Mouse (Mus musculus) intestine, embryonic 15.5 days (tissue): Measurements from ENCODE around the gene Ufc1. TPM values are rescaled to one million over a fixed set of nuclear protein-coding genes. Genes with fewer than 3 reads are reported as not detected.

Experiments
- ATAC-seq: fragments of 200-750 bp; cut with Nextera tagmentation; 2 replicates; pipeline ENCODE4 v1.8.0; 2017; ENCODE audit warnings: moderate TSS enrichment, moderate library complexity
- H3K27ac ChIP-seq: fragments of 300-500 bp; sonication (generic); 2 replicates; pipeline ENCODE4 v1.5.1; 2015; ENCODE audit warnings: mild to moderate bottlenecking, inconsistent platforms
- H3K27me3 ChIP-seq: fragments of 300-500 bp; sonication (generic); replicated peaks from 2 replicates; pipeline ENCODE4 v1.6.1; 2015; ENCODE audit warnings: inconsistent platforms
- H3K36me3 ChIP-seq: fragments of 300-500 bp; sonication (generic); 2 replicates; pipeline ENCODE4 v1.6.1; 2015; ENCODE audit warnings: inconsistent platforms
- H3K4me1 ChIP-seq: fragments of 300-500 bp; sonication (generic); replicated peaks from 2 replicates; pipeline ENCODE4 v1.6.1; 2015; ENCODE audit warnings: inconsistent platforms
- H3K4me2 ChIP-seq: fragments of 300-500 bp; sonication (generic); replicated peaks from 2 replicates; pipeline ENCODE4 v1.6.1; 2015; ENCODE audit warnings: mild to moderate bottlenecking, inconsistent platforms
- H3K4me3 ChIP-seq: fragments of 300-500 bp; sonication (generic); replicated peaks from 2 replicates; pipeline ENCODE4 v1.5.1; 2015; ENCODE audit warnings: inconsistent platforms
- H3K9ac ChIP-seq: fragments of 300-500 bp; sonication (generic); 2 replicates; pipeline ENCODE4 v1.6.1; 2015; ENCODE audit warnings: inconsistent platforms
- H3K9me3 ChIP-seq: fragments of 300-500 bp; sonication (generic); 2 replicates; pipeline ENCODE4 v1.6.1; 2016; ENCODE audit warnings: inconsistent platforms
- WGBS: fragments of 180-500 bp; shearing (Covaris S2); methylation state at CpG from one replicate; pipeline ENCODE4 v1.1.7; 2015; 5-methylcytosine and 5-hydroxymethylcytosine counted together
- polyA plus RNA-seq: library from polyadenylated mRNA; unstranded; fragments of >200 nt; fragmentation: Nextera tagmentation; extraction: Ambion mirVana; gene quantifications from 2 replicates; pipeline ENCODE4 v1.2.1, GENCODE M21; 2015

The Ufc1 gene
- polyA plus RNA-seq, 1 experiment from 2014 or later, result 108 TPM

- Histone ChIP-seq H3K9me3 (no peaks in the 10 kb centered on the region), H3K4me3 (no peak overlapping the region), H3K9ac (no peak overlapping the region), H3K36me3 (peaks cover 27% of the 10 kb centered on the region), H3K27ac (no peak overlapping the region), H3K4me1 (peaks cover 16% of the 10 kb centered on the region), H3K4me2 (no peak overlapping the region), H3K27me3 (no peaks in the 10 kb centered on the region)
- WGBS, result 90% methylated on average over 14 of the region's 14 CpGs
- ATAC-seq, result no peak
Observed at GRCm38 (mm10) chr1:171276110-171276748, 18.6 kb downstream of the Ufc1 start.

GRCm38 (mm10) chr1:171275144-171275734 is 19.6 kb downstream of the Ufc1 start:
- H3K4me3 ChIP-seq, result no peak overlapping the region
- peaks cover 27% of the 10 kb centered on the region for H3K36me3 ChIP-seq
- H3K27ac ChIP-seq, result no peak overlapping the region
- H3K9me3 ChIP-seq, result no peaks in the 10 kb centered on the region
- peaks cover 14% of the 10 kb centered on the region for H3K4me1 ChIP-seq
- no peaks in the 10 kb centered on the region for H3K27me3 ChIP-seq
- H3K9ac ChIP-seq, result no peak overlapping the region
- 88% methylated on average over 11 of the region's 11 CpGs for WGBS
- no peak overlapping the region for H3K4me2 ChIP-seq
- no peak for ATAC-seq

GRCm38 (mm10) chr1:171274171-171274570 is 20.7 kb downstream of the Ufc1 start:
- H3K27ac ChIP-seq, result no peak overlapping the region
- no peak overlapping the region for H3K4me3 ChIP-seq
- no peak for ATAC-seq
- peaks cover 27% of the 10 kb centered on the region for H3K36me3 ChIP-seq
- H3K27me3 ChIP-seq, result no peaks in the 10 kb centered on the region
- WGBS, result 87% methylated on average over 12 of the region's 12 CpGs
- H3K9me3 ChIP-seq, result no peaks in the 10 kb centered on the region
- H3K9ac ChIP-seq, result no peak overlapping the region
- no peak overlapping the region for H3K4me2 ChIP-seq
- H3K4me1 ChIP-seq, result peaks cover 4% of the 10 kb centered on the region

DNA sequence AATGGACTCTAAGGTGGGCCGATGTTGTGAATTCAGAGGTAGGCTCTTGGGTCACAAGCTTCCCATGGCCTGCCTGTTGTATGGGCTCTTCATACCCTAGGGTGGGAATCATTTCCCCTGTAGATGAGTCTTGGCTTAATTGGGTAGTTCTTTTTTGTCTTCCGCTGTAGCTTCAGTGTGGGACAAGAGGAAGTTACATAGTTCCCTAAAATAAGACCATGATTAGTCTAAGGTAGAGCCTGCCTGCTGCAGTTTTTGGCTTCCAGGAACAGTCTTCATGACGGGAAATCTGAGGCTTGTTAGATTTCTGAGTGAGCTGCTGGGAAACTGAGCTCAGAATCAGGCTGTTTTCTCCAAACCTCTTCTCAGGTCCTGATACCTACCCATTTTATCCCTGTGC is 22.7 kb downstream of the Ufc1 start:
- H3K4me3 ChIP-seq, result no peak overlapping the region
- H3K4me1 ChIP-seq, result peaks cover 4% of the 10 kb centered on the region
- no peak overlapping the region for H3K9ac ChIP-seq
- WGBS, result 90% methylated on average over 3 of the region's 3 CpGs
- no peak overlapping the region for H3K27ac ChIP-seq
- H3K27me3 ChIP-seq, result no peaks in the 10 kb centered on the region
- no peak for ATAC-seq
- H3K36me3 ChIP-seq, result peaks cover 27% of the 10 kb centered on the region
- no peaks in the 10 kb centered on the region for H3K9me3 ChIP-seq
- H3K4me2 ChIP-seq, result peak overlapping the region; percentile 93; the same call in 1 of the 2 replicates

GRCm38 (mm10) chr1:171271622-171272021 is 23.2 kb downstream of the Ufc1 start:
- Histone ChIP-seq H3K27me3 (no peaks in the 10 kb centered on the region), H3K9me3 (no peaks in the 10 kb centered on the region), H3K4me3 (no peak overlapping the region), H3K27ac (no peak overlapping the region), H3K4me2 (peak overlapping the region; percentile 93), H3K36me3 (peaks cover 27% of the 10 kb centered on the region), H3K4me1 (peaks cover 4% of the 10 kb centered on the region), H3K9ac (no peak overlapping the region)
- ATAC-seq, result no peak
- WGBS, result 62% methylated on average over 10 of the region's 10 CpGs

DNA sequence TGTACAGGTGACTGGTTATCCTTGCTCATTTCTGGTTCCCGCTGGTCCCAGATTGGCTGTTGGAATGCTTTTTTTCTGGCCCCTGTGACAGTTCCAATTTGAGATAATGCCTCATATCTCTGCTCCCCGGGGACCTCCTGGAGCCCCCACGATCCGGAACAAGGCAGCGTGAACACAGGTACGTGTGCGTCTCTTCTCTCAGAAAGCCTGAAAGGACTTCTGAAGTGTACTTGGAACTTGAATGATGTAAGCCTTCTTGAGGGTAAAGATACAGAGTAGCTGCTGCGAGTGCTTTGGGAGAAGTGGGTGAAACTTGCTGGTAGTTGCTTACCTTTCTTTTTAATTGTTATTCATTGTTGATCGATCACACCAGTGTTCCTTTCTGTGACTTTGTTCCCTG is 23.6 kb downstream of the Ufc1 start:
- 43% methylated on average over 9 of the region's 9 CpGs for WGBS
- Histone ChIP-seq H3K4me2 (peak overlapping the region; percentile 93), H3K36me3 (peaks cover 25% of the 10 kb centered on the region), H3K4me1 (peaks cover 4% of the 10 kb centered on the region), H3K27me3 (no peaks in the 10 kb centered on the region), H3K27ac (no peak overlapping the region), H3K4me3 (peak overlapping the region; percentile 84), H3K9ac (peak overlapping the region; percentile 73), H3K9me3 (no peaks in the 10 kb centered on the region)
- no peak for ATAC-seq

DNA sequence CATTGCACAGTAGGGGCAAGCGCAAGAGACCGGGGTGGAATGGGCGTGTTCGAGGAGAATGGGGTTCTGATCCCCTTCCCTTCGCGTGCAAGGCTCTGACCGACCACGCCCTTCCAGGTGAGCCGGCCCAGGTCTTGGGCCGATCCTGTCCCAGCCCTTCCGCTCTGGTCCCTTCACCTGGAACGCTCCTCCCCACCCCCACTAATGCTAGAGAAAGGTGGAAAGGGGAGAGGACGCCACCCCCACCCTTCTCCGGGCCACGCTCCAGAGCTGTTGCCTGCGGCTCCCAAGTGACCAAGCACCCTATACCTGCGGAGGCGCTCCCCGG is 24.3 kb downstream of the Ufc1 start:
- Histone ChIP-seq H3K27ac (peak overlapping the region; percentile 68), H3K4me2 (peak overlapping the region; percentile 93), H3K36me3 (peaks cover 23% of the 10 kb centered on the region), H3K9ac (peak overlapping the region; percentile 73), H3K27me3 (no peaks in the 10 kb centered on the region), H3K4me3 (peak overlapping the region; percentile 84), H3K4me1 (peaks cover 4% of the 10 kb centered on the region), H3K9me3 (no peaks in the 10 kb centered on the region)
- peak; percentile 90 for ATAC-seq
- WGBS, result under 1% methylated on average over 19 of the region's 19 CpGs

DNA sequence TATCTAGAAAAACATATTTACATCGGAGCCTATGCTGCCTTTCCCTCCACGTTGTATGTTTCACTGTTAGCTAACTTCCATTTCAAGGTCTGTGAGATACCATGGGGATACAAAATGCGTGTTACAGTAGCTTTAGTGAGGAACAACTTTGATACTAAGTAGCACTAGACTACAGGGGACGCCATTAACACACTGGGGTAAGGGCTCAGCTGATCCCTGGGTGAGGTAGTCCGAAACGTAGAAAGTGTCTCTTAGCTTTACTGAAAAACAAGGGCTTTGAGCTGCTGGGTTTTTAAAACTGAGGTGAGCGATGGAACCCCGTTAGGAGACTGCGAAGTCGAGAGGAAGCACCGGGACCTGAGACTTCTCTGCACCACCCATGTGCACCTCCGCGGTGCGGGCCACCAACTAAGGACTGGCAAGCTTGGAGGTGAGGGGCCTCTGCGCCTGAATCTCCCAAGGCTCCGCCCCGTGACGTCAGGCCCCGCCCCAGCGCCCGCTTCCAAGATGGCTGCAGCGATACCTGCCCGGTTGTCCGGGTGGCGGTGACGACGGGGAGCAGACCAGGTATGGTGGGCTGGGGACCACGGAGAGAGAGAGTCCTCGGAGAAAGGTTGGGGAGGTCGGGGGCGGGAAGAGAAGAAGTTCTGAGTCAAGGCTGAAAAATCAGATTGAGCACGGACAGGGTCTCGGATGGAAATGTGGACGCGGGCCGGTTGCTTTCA is 24.8 kb downstream of the Ufc1 start, which contains the start of gene B4galt3:
Gene B4galt3, plus strand, starts transcription at position 481 of the 725 bp plus-strand sequence.
- H3K27me3 ChIP-seq, result no peaks in the 10 kb centered on the region
- H3K9me3 ChIP-seq, result no peaks in the 10 kb centered on the region
- ATAC-seq, result peak; percentile 98
- H3K27ac ChIP-seq, result peak within 1 kb of the TSS; percentile 68
- peaks cover 19% of the 10 kb centered on the region for H3K36me3 ChIP-seq
- H3K9ac ChIP-seq, result peak within 1 kb of the TSS; percentile 73
- 4% methylated on average over 36 of the region's 36 CpGs for WGBS
- peaks cover 4% of the 10 kb centered on the region for H3K4me1 ChIP-seq
- H3K4me2 ChIP-seq, result peak within 1 kb of the TSS; percentile 93
- peak within 1 kb of the TSS; percentile 84 for H3K4me3 ChIP-seq

GRCm38 (mm10) chr1:171268341-171268740 is 26.5 kb downstream of the Ufc1 start:
- Histone ChIP-seq H3K27ac (no peak overlapping the region), H3K4me3 (no peak overlapping the region), H3K27me3 (no peaks in the 10 kb centered on the region), H3K9ac (no peak overlapping the region), H3K9me3 (no peaks in the 10 kb centered on the region), H3K4me1 (peaks cover 8% of the 10 kb centered on the region), H3K4me2 (no peak overlapping the region), H3K36me3 (0 out of 2 replicates have a peak, but pooled peaks cover 6% of the 10 kb centered on the region)
- WGBS, result 67% methylated on average over 1 of the region's 1 CpGs
- no peak for ATAC-seq

DNA sequence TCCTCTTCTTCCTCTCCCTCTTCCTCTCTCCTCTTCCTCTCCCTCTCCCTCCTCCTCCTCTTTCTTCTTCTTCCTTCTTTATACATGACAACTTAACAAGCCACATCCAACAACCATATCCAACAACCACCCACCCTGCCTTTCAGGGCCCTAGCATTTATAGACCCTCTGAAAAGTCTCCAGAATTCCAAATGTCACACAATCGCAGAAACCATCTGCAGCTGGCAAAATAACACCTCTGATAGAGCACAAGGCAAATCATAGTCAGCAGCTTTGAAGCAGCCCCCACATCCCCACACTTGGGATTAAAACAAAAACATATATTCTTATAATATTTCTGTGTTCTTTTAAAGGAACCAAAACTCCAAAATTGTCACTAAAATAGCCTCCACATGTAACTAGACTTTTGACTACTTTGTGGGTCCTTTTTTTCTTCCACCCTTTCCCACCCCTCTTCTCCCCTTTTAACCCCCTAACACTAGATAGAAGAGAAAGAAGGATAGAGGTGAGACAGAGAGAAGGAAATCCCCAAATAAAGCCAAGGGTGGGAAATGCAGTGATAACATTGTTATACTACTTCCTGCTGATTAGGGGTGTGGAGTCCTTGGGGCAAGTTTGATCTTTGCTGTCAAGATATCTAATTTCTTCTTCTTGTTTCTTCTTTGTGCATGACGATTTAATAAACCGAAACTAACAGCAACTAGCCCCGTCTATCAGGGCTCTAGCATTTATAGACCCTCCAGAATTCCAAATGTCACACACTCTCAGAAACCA is 28.7 kb downstream of the Ufc1 start:
- Histone ChIP-seq H3K4me3 (no peak overlapping the region), H3K9me3 (no peaks in the 10 kb centered on the region), H3K4me1 (peaks cover 11% of the 10 kb centered on the region), H3K36me3 (no peaks in the 10 kb centered on the region), H3K27ac (no peak overlapping the region), H3K27me3 (no peaks in the 10 kb centered on the region), H3K9ac (no peak overlapping the region), H3K4me2 (no peak overlapping the region)
- ATAC-seq, result no peak
- whole genome bisulfite sequencing, result 52% methylated on average over 4 of the region's 4 CpGs

- Histone ChIP-seq H3K4me3 (no peak overlapping the region), H3K9ac (no peak overlapping the region), H3K27me3 (no peaks in the 10 kb centered on the region), H3K4me1 (peaks cover 11% of the 10 kb centered on the region), H3K9me3 (no peaks in the 10 kb centered on the region), H3K36me3 (peaks cover 5% of the 10 kb centered on the region; the same call in 1 of the 2 replicates), H3K27ac (peak overlapping the region; percentile 88), H3K4me2 (peak overlapping the region; percentile 11; the same call in 1 of the 2 replicates)
- WGBS, result 72% methylated on average over 3 of the region's 3 CpGs
- peak; percentile 20 for ATAC-seq
Observed at GRCm38 (mm10) chr1:171263666-171264461, 31.0 kb downstream of the Ufc1 start.
